Mouse (Mus musculus) G1E (cell line): ENCODE measurements at regions not wholly inside any gene's neighbourhood (a gene's known extent, or its start where the extent isn't known, plus 50 kb on each side); places are given as distances from the start of the nearest gene placed in this dataset.

ENCODE experiments used
- ATAC-seq: 2 replicates; pipeline ENCODE4 v1.8.0; 2016; ENCODE audit warnings: mild to moderate bottlenecking; ENCODE audit not compliant: insufficient number of reproducible peaks, poor library complexity, low FRiP score, severe bottlenecking; ENCODE audit errors: extremely low read depth
- DNase-seq: peaks from one replicate; pipeline ENCODE4 v3.0.0; 2012; ENCODE audit warnings: low spot score
- H3K27me3 ChIP-seq: 2 replicates; pipeline ENCODE4 v1.6.1; 2012; ENCODE audit warnings: mild to moderate bottlenecking, low read length, inconsistent platforms; ENCODE audit not compliant: insufficient read depth
- H3K36me3 ChIP-seq: replicated peaks from 2 replicates; pipeline ENCODE3; 2012; ENCODE audit warnings: mild to moderate bottlenecking, inconsistent platforms
- H3K4me1 ChIP-seq: 2 replicates; pipeline ENCODE4 v1.6.1; 2012; ENCODE audit warnings: low read depth, low read length, inconsistent platforms, mixed read lengths; ENCODE audit not compliant: insufficient read depth
- H3K4me3 ChIP-seq: 2 replicates; pipeline ENCODE4 v1.5.1; 2012; ENCODE audit warnings: low read depth, mild to moderate bottlenecking, inconsistent platforms, low read length, moderate library complexity, mixed read lengths
- H3K9me3 ChIP-seq: replicated peaks from 2 replicates; pipeline ENCODE4 v1.6.1; 2012; ENCODE audit warnings: inconsistent platforms
- CTCF ChIP-seq: IDR thresholded peaks from 2 replicates; pipeline ENCODE4 v1.5.1; 2012; ENCODE audit warnings: low read depth, low read length, inconsistent platforms, mixed read lengths
- GATA1 ChIP-seq: IDR thresholded peaks from 2 replicates; pipeline ENCODE4 v1.6.1; 2012; ENCODE audit warnings: borderline replicate concordance, low read length, inconsistent platforms, mixed read lengths
- GATA2 ChIP-seq: IDR thresholded peaks from 2 replicates; pipeline ENCODE4 v1.6.1; 2012; ENCODE audit warnings: low read depth, low read length, inconsistent platforms, borderline replicate concordance
- POLR2AphosphoS5 ChIP-seq: IDR thresholded peaks from 2 replicates; pipeline ENCODE4 v1.6.1; 2012; ENCODE audit warnings: low read depth, low read length, inconsistent platforms; ENCODE audit not compliant: insufficient replicate concordance
- TAL1 ChIP-seq: conservative IDR thresholded peaks from 2 replicates; pipeline ENCODE4 v1.6.1; 2012; ENCODE audit warnings: low read depth, low read length, inconsistent platforms, mixed read lengths

GRCm38 (mm10) chr1:64301530-64302061 lies 179.5 kb upstream of the Klf7 start:
- H3K4me3 ChIP-seq: no peak overlapping the region

GRCm38 (mm10) chr1:64300951-64301529 lies 179.0 kb upstream of the Klf7 start:
- TF ChIP-seq GATA2: no peak
- no peak for TF ChIP-seq GATA1
- TF ChIP-seq TAL1: no peak
- no peak for TF ChIP-seq POLR2AphosphoS5
- TF ChIP-seq CTCF: no peak
- ATAC-seq (no peak), DNase-seq (no peak)
- H3K4me3 ChIP-seq: no peak overlapping the region
- peaks cover 3% of the 10 kb centered on the region; the same call in 1 of the 2 replicates for H3K4me1 ChIP-seq
- H3K36me3 ChIP-seq: no peaks in the 10 kb centered on the region
- peaks cover 2% of the 10 kb centered on the region; the same call in 1 of the 2 replicates for H3K27me3 ChIP-seq
- H3K9me3 ChIP-seq: no peaks in the 10 kb centered on the region

More at GRCm38 (mm10) chr1:64301530-64302061, 179.5 kb upstream of the Klf7 start:
- no peak for TF ChIP-seq GATA1
- no peak for TF ChIP-seq GATA2
- no peak for TF ChIP-seq POLR2AphosphoS5
- no peak for TF ChIP-seq TAL1
- H3K4me1 ChIP-seq: peaks cover 3% of the 10 kb centered on the region; the same call in 1 of the 2 replicates
- ATAC-seq (no peak), DNase-seq (no peak)
- H3K9me3 ChIP-seq: no peaks in the 10 kb centered on the region
- H3K36me3 ChIP-seq: no peaks in the 10 kb centered on the region
- peaks cover 2% of the 10 kb centered on the region; the same call in 1 of the 2 replicates for H3K27me3 ChIP-seq

GRCm38 (mm10) chr1:64298950-64299349 lies 176.9 kb upstream of the Klf7 start:
- no peaks in the 10 kb centered on the region for H3K27me3 ChIP-seq
- DNase-seq (no peak), ATAC-seq (no peak)
- no peaks in the 10 kb centered on the region for H3K36me3 ChIP-seq
- no peak overlapping the region for H3K4me3 ChIP-seq
- no peak for TF ChIP-seq TAL1
- TF ChIP-seq GATA1: no peak
- no peak for TF ChIP-seq POLR2AphosphoS5
- TF ChIP-seq GATA2: no peak
- no peak for TF ChIP-seq CTCF
- H3K9me3 ChIP-seq: no peaks in the 10 kb centered on the region
- peaks cover 3% of the 10 kb centered on the region; the same call in 1 of the 2 replicates for H3K4me1 ChIP-seq

GRCm38 (mm10) chr1:64298188-64298587 lies 176.1 kb upstream of the Klf7 start:
- no peak for DNase-seq
- Histone ChIP-seq H3K4me1 (peaks cover 3% of the 10 kb centered on the region; the same call in 1 of the 2 replicates), H3K9me3 (no peaks in the 10 kb centered on the region), H3K4me3 (no peak overlapping the region), H3K27me3 (no peaks in the 10 kb centered on the region), H3K36me3 (no peaks in the 10 kb centered on the region)
- ATAC-seq: no peak
- TF ChIP-seq GATA2 (no peak), TAL1 (no peak), GATA1 (no peak), POLR2AphosphoS5 (no peak), CTCF (no peak)

- ATAC-seq: no peak
- no peaks in the 10 kb centered on the region for H3K36me3 ChIP-seq
- H3K27me3 ChIP-seq: no peaks in the 10 kb centered on the region
- TF ChIP-seq TAL1: no peak
- no peak for TF ChIP-seq CTCF
- H3K4me1 ChIP-seq: no peaks in the 10 kb centered on the region
- DNase-seq: no peak
- H3K4me3 ChIP-seq: no peak overlapping the region
- H3K9me3 ChIP-seq: no peaks in the 10 kb centered on the region
These were observed 175.3 kb upstream of the Klf7 start for GRCm38 (mm10) chr1:64297343-64297742.

GRCm38 (mm10) chr1:64295512-64295945 lies 173.4 kb upstream of the Klf7 start:
- no peaks in the 10 kb centered on the region for H3K27me3 ChIP-seq
- H3K4me1 ChIP-seq: no peaks in the 10 kb centered on the region
- DNase-seq (no peak), ATAC-seq (no peak)
- H3K4me3 ChIP-seq: no peak overlapping the region
- H3K9me3 ChIP-seq: no peaks in the 10 kb centered on the region
- H3K36me3 ChIP-seq: no peaks in the 10 kb centered on the region
- TF ChIP-seq POLR2AphosphoS5 (no peak), CTCF (no peak), TAL1 (no peak)

- no peak overlapping the region for H3K4me3 ChIP-seq
- no peaks in the 10 kb centered on the region for H3K27me3 ChIP-seq
- no peaks in the 10 kb centered on the region for H3K4me1 ChIP-seq
- no peaks in the 10 kb centered on the region for H3K36me3 ChIP-seq
- no peaks in the 10 kb centered on the region for H3K9me3 ChIP-seq
- ATAC-seq (no peak), DNase-seq (no peak)
- TF ChIP-seq GATA1: no peak
- no peak for TF ChIP-seq GATA2
- no peak for TF ChIP-seq POLR2AphosphoS5
- TF ChIP-seq TAL1: no peak
- TF ChIP-seq CTCF: no peak
These were observed 173.0 kb upstream of the Klf7 start for GRCm38 (mm10) chr1:64295051-64295450.
